Mouse (Mus musculus): ENCODE measurements around the gene C3.

The C3 gene

GRCm38 (mm10) chr17:57228014-57228413 lies at the start of gene C3:
Gene C3 (minus strand): TSS chr17:57228136.
- DNase-seq (ENCODE audit: low read depth, low spot score), result no peak

GRCm38 (mm10) chr17:57276634-57277121 lies 48.7 kb upstream of the C3 start:
- peak; percentile 60 for DNase-seq (ENCODE audit: low read depth, low spot score)

- no peak for DNase-seq (ENCODE audit: low read depth, low spot score)
Measured at GRCm38 (mm10) chr17:57275997-57276351, 48.0 kb upstream of the C3 start.

GRCm38 (mm10) chr17:57275111-57275996 lies 47.4 kb upstream of the C3 start:
- peak; percentile 12 for DNase-seq (ENCODE audit: low read depth, low spot score)

DNA sequence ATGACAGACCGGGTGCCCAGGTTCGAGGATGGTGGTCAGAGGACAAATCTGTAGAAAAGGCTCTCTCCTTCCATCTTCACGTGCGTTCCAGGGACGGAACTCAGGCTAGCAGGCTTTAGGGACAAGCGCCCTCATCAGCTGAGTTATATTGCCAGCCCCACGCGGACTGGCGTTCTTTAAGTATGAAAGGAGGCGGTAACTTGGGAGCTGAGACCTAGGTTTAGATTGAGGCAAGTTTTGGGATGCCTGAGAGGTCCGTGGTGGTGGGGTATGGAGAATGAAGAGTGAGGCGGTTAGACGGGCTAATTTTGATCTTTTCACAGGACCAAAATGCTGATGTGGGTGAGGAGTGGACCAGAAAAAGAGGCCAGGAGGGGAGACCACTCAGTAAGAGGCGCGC lies 46.8 kb upstream of the C3 start:
- no peak for DNase-seq (ENCODE audit: low read depth, low spot score)

DNA sequence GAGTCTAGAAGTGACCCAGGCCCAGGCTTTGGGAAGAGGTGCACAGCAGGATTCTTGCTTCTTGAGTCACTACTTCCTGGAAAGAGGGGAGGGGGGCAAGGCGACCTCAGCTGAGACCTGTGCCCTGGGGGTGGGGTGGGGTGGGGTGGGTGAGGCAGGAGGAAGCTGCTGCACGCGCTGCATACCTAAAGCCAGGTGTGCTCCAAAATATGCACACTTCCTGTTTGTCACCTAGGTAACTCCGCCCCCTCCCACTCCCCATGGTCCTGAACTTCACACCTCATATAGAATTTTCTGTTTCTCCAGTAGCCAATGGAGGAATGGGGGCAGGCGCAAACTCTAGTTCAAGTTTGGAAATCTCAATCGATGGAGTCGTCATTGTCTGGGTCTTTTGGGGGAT lies 45.9 kb upstream of the C3 start:
- DNase-seq (ENCODE audit: low read depth, low spot score), result no peak

DNA sequence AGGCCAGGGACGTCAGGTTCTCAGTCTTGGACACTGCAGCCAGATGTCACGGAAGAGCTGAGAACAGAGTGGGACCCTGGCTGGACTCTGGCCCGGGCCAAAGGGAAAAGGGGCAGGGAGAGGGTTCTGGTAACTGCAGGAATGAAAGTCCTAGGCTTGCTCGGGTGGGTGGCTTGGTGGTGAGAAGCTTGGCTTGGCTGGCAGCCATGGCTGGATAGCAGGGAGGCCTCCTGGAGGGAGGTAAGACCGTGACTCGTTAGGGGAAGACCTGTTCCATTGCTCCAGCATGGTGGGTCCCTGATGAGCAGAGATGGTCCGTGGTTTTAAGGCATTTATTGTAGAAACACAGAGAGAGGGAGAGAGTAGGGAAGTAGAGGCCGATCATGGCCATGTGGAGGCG lies 43.4 kb upstream of the C3 start:
- no peak for DNase-seq (ENCODE audit: low read depth, low spot score)

DNA sequence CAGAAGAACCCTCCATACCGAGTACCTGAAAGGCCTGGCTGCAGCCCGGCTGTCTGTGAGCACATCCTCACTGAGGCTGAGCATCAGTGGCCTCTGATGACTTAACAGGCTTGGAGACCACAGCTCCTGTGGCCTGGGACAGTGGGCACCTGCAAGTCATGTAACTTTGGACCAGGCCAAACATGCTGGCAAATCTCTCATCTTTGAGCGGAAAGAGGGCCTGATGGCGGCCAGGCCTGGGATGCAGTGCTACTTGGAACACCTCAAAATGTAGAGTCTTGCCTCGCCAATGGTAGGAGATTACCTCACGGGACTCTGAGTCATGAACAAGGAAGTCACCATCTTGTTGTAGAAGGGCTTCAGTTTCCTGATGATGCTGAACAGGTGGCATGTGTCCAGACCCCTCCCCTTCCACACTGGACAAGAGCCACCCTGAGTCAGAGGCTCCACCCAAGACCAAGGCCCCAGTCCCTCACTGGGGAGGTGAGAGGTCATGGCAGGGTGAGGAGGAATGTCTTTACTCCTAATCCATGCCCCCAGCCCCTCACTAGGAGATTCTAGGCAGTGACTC lies 39.7 kb upstream of the C3 start:
- DNase-seq (ENCODE audit: low read depth, low spot score), result no peak

GRCm38 (mm10) chr17:57264972-57265945 lies 37.3 kb upstream of the C3 start:
- DNase-seq (ENCODE audit: low read depth, low spot score), result no peak

DNA sequence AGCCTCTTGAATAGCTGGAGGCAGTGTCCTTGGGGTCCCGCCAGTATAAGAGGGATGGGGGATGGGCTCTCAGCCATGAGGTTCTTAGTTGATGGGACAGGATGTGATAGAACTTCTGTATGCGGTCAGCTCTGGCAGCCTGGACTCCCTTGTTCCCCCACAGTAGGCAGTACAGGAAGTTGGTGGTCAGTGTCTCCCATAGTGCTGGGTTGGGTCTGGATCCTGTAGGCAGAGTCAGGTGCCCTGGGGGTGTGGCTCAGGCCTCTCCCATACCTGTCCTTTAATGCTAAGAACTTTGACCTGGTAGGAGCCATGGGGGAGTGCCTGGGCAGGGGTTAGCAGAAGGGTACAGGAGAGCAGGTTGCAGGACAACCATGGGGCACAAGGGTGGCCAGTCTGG lies 36.2 kb upstream of the C3 start:
- DNase-seq (ENCODE audit: low read depth, low spot score), result no peak

GRCm38 (mm10) chr17:57262901-57263550 lies 35.1 kb upstream of the C3 start:
- no peak for DNase-seq (ENCODE audit: low read depth, low spot score)

DNA sequence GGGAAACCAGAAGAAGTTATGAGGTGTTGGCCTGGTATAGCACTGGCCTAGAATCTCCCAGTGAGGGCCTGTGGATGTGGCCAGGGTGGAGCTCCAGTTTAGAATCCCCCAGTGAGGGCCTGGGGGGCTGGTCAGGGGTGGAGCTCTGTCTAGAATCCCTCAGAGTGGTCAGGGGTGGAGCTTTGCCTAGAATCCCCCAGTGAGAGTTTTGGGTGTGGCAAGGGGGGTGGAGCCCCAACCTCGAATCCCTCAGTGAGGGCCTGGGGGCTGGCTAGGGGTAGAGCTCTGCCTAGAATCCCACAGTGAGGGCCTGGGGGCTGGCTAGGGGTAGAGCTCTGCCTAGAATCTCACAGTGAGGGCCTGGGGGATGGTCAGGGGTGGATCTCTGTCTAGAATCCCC lies 33.9 kb upstream of the C3 start:
- no peak for DNase-seq (ENCODE audit: low read depth, low spot score)

GRCm38 (mm10) chr17:57261286-57261685 lies 33.4 kb upstream of the C3 start:
- no peak for DNase-seq (ENCODE audit: low read depth, low spot score)

DNA sequence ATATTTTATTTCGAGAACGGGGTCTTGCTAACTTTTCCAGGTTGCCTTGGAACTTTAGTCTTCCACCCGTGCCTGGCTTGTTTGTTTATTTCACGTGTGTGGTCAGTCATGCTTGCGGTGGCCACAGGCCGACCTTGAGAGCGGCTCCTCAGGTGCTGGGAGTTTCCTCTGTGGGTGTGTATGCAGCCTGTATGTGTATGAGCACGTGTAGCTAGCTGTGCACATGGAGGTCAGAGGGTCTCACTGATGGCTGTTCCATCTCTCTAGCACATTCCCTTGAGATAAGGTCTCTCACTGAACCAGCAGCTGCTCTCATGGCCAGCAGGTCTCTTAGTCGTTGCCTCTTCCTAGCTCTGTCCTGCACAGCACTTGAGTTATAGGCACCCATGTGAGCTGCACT lies 32.4 kb upstream of the C3 start:
- no peak for DNase-seq (ENCODE audit: low read depth, low spot score)

DNA sequence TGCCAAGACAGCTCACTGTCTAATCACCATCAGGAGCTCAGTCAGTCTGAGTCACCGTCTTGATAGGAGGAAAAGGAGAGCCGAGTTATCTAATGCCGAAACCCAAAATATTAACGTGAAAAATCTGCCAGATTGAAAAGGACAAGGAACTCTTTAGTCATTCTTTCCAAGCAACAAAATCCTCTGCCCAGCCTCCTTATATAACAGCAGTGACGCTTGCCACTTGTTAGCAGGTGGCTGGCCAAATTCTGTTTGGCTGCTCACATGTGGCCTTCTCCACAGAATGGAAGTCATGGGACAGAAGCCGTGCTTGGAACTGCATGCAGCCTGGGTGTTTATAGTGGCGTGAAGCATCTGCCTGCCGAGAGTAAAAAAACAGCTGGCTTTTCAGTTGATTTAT lies 31.8 kb upstream of the C3 start:
- no peak for DNase-seq (ENCODE audit: low read depth, low spot score)

GRCm38 (mm10) chr17:57258191-57258590 lies 30.3 kb upstream of the C3 start:
- DNase-seq (ENCODE audit: low read depth, low spot score), result no peak

- no peak for DNase-seq (ENCODE audit: low read depth, low spot score)
Measured at GRCm38 (mm10) chr17:57256921-57257485, 29.1 kb upstream of the C3 start.

- DNase-seq (ENCODE audit: low read depth, low spot score), result no peak
Measured at GRCm38 (mm10) chr17:57255354-57255753, 27.4 kb upstream of the C3 start.

GRCm38 (mm10) chr17:57253306-57253705 lies 25.4 kb upstream of the C3 start:
- DNase-seq (ENCODE audit: low read depth, low spot score), result no peak

- DNase-seq (ENCODE audit: low read depth, low spot score), result no peak
Measured at GRCm38 (mm10) chr17:57251431-57251830, 23.5 kb upstream of the C3 start.

DNA sequence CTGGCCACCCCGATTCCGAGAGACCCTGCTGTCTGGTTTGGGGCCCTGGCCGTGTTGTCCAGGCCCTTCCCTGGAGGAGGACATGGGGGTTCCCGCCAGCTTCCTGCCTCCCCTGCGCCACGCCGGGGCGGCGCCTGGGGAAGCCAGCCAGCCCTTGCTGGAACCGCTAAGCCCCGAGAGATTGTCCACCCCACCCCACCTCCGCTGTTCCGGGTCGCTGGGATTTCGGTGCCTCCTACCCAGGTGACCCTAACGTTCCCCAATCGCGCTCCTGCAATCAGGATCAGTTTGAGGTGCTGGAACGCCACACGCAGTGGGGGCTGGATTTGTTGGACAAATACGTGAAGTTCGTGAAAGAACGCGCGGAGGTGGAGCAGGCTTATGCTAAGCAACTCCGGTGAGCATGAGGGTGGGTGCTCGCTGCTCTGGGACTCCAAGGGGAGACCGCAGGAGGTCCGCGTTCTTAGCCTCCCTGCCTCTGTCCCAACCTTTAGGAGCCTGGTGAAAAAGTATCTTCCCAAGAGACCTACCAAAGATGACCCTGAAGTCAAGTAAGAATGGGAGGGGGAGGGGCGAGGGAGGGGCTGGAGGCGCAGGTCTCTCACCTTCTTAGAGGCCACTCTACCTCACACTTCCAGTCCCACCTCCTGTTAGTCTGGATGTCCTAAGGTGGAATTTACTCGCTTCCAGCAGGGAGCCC lies 22.7 kb upstream of the C3 start:
- DNase-seq (ENCODE audit: low read depth, low spot score), result no peak
